Mouse (Mus musculus) neural tube, embryonic 15.5 days (tissue): ENCODE measurements around the gene Fam186b. TPM values are rescaled to one million over a fixed set of nuclear protein-coding genes. Genes with fewer than 3 reads are reported as not detected.

Experiments used
- ATAC-seq: fragments of 200-750 bp; cut with Nextera tagmentation; 2 replicates; pipeline ENCODE4 v1.8.0; 2017; ENCODE audit warnings: mild to moderate bottlenecking, moderate TSS enrichment, moderate library complexity; ENCODE audit not compliant: low FRiP score
- H3K27ac ChIP-seq: fragments of 300-500 bp; sonication (generic); replicated peaks from 2 replicates; pipeline ENCODE4 v1.5.1; 2015; ENCODE audit warnings: mild to moderate bottlenecking, inconsistent platforms
- H3K27me3 ChIP-seq: fragments of 300-500 bp; sonication (generic); replicated peaks from 2 replicates; pipeline ENCODE4 v1.6.1; 2015; ENCODE audit warnings: inconsistent platforms
- H3K36me3 ChIP-seq: fragments of 300-500 bp; sonication (generic); 2 replicates; pipeline ENCODE4 v1.6.1; 2015; ENCODE audit warnings: inconsistent platforms
- H3K4me1 ChIP-seq: fragments of 300-500 bp; sonication (generic); 2 replicates; pipeline ENCODE4 v1.6.1; 2015; ENCODE audit warnings: inconsistent platforms
- H3K4me2 ChIP-seq: fragments of 300-500 bp; sonication (generic); 2 replicates; pipeline ENCODE4 v1.6.1; 2015; ENCODE audit warnings: inconsistent platforms, mild to moderate bottlenecking, moderate library complexity
- H3K4me3 ChIP-seq: fragments of 300-500 bp; sonication (generic); replicated peaks from 2 replicates; pipeline ENCODE4 v1.5.1; 2015; ENCODE audit warnings: mild to moderate bottlenecking, inconsistent platforms
- H3K9ac ChIP-seq: fragments of 300-500 bp; sonication (generic); replicated peaks from 2 replicates; pipeline ENCODE4 v1.6.1; 2015; ENCODE audit warnings: mild to moderate bottlenecking, inconsistent platforms
- H3K9me3 ChIP-seq: fragments of 300-500 bp; sonication (generic); replicated peaks from 2 replicates; pipeline ENCODE4 v1.6.1; 2016; ENCODE audit warnings: inconsistent platforms
- WGBS: fragments of 180-500 bp; shearing (Covaris S2); methylation state at CpG from one replicate; pipeline ENCODE4 v1.1.7; 2015; ENCODE audit warnings: mixed read lengths; 5-methylcytosine and 5-hydroxymethylcytosine counted together
- polyA plus RNA-seq: library from polyadenylated mRNA; unstranded; fragments of >200 nt; fragmentation: Nextera tagmentation; extraction: Ambion mirVana; gene quantifications from 2 replicates; pipeline ENCODE4 v1.2.1, GENCODE M21; 2015

The Fam186b gene
- polyA plus RNA-seq, 1 experiment from 2014 or later: 0.73 TPM

GRCm38 (mm10) chr15:99238006-99238405, 57.7 kb downstream of the Fam186b start:
- 61% methylated on average over 11 of the region's 11 CpGs for WGBS

GRCm38 (mm10) chr15:99234326-99235010, 61.2 kb downstream of the Fam186b start:
- Histone ChIP-seq H3K4me2 (no peak overlapping the region), H3K9ac (no peak overlapping the region), H3K27me3 (peaks cover 32% of the 10 kb centered on the region), H3K4me3 (no peak overlapping the region), H3K4me1 (no peaks in the 10 kb centered on the region), H3K9me3 (no peaks in the 10 kb centered on the region), H3K36me3 (no peaks in the 10 kb centered on the region), H3K27ac (no peak overlapping the region)
- no peak for ATAC-seq
- 65% methylated on average over 12 of the region's 12 CpGs for WGBS

More at GRCm38 (mm10) chr15:99238006-99238405, 57.7 kb downstream of the Fam186b start:
- Histone ChIP-seq H3K4me1 (no peaks in the 10 kb centered on the region), H3K9me3 (no peaks in the 10 kb centered on the region), H3K9ac (no peak overlapping the region; the same call in 1 of the 2 replicates), H3K4me2 (no peak overlapping the region), H3K4me3 (no peak overlapping the region), H3K27me3 (peaks cover 12% of the 10 kb centered on the region), H3K27ac (no peak overlapping the region), H3K36me3 (peaks cover 18% of the 10 kb centered on the region)
- no peak for ATAC-seq

- H3K4me1 ChIP-seq: no peaks in the 10 kb centered on the region
- no peak for ATAC-seq
- 49% methylated on average over 17 of the region's 17 CpGs for WGBS
- H3K4me3 ChIP-seq: no peak overlapping the region
- no peak overlapping the region for H3K4me2 ChIP-seq
- no peaks in the 10 kb centered on the region for H3K36me3 ChIP-seq
- H3K9me3 ChIP-seq: no peaks in the 10 kb centered on the region
- no peak overlapping the region for H3K27ac ChIP-seq
- no peak overlapping the region for H3K9ac ChIP-seq
- H3K27me3 ChIP-seq: peaks cover 39% of the 10 kb centered on the region
Observed at GRCm38 (mm10) chr15:99233719-99234118, 62.0 kb downstream of the Fam186b start.

- Histone ChIP-seq H3K27ac (no peak overlapping the region), H3K9me3 (no peaks in the 10 kb centered on the region), H3K4me2 (no peak overlapping the region), H3K9ac (no peak overlapping the region), H3K36me3 (no peaks in the 10 kb centered on the region), H3K27me3 (peaks cover 56% of the 10 kb centered on the region), H3K4me3 (no peak overlapping the region), H3K4me1 (no peaks in the 10 kb centered on the region)
- 80% methylated on average over 10 of the region's 10 CpGs for WGBS
- no peak for ATAC-seq
Observed at GRCm38 (mm10) chr15:99231998-99232397, 63.7 kb downstream of the Fam186b start.

GRCm38 (mm10) chr15:99226090-99226489, 69.6 kb downstream of the Fam186b start:
- H3K4me2 ChIP-seq: peak overlapping the region; percentile 58; the same call in 1 of the 2 replicates

GRCm38 (mm10) chr15:99225081-99225810, 70.4 kb downstream of the Fam186b start:
- Histone ChIP-seq H3K27me3 (peaks cover 96% of the 10 kb centered on the region), H3K4me1 (peaks cover 34% of the 10 kb centered on the region), H3K27ac (no peak overlapping the region), H3K9me3 (no peaks in the 10 kb centered on the region), H3K4me3 (peak overlapping the region; percentile 38), H3K4me2 (peak overlapping the region; percentile 58), H3K36me3 (no peaks in the 10 kb centered on the region), H3K9ac (no peak overlapping the region)
- under 1% methylated on average over 22 of the region's 22 CpGs for WGBS
- ATAC-seq: no peak

More at GRCm38 (mm10) chr15:99226090-99226489, 69.6 kb downstream of the Fam186b start:
- peaks cover 92% of the 10 kb centered on the region for H3K27me3 ChIP-seq
- no peak overlapping the region for H3K27ac ChIP-seq
- no peaks in the 10 kb centered on the region for H3K9me3 ChIP-seq
- 19% methylated on average over 14 of the region's 14 CpGs for WGBS
- no peak overlapping the region for H3K9ac ChIP-seq
- peaks cover 34% of the 10 kb centered on the region for H3K4me1 ChIP-seq
- ATAC-seq: no peak; the same call in 1 of the 2 replicates
- no peak overlapping the region for H3K4me3 ChIP-seq
- H3K36me3 ChIP-seq: no peaks in the 10 kb centered on the region

GRCm38 (mm10) chr15:99224208-99224911, 71.3 kb downstream of the Fam186b start, which contains the start of gene Kcnh3:
Kcnh3 (plus strand) TSS chr15:99224861.
- ATAC-seq: no peak
- Histone ChIP-seq H3K27ac (no peak within 1 kb of the TSS), H3K36me3 (no peaks in the 10 kb centered on the region), H3K9ac (peak within 1 kb of the TSS; percentile 26), H3K4me3 (peak within 1 kb of the TSS; percentile 38), H3K4me1 (peaks cover 34% of the 10 kb centered on the region), H3K4me2 (peak within 1 kb of the TSS; percentile 58), H3K27me3 (peaks cover 98% of the 10 kb centered on the region), H3K9me3 (no peaks in the 10 kb centered on the region)
- 0% methylated on average over 39 of the region's 66 CpGs for WGBS

GRCm38 (mm10) chr15:99223585-99224207, 72.0 kb downstream of the Fam186b start:
- peak overlapping the region; percentile 58 for H3K4me2 ChIP-seq
- peak overlapping the region; percentile 26 for H3K9ac ChIP-seq
- 1% methylated on average over 30 of the region's 46 CpGs for WGBS
- H3K27me3 ChIP-seq: peaks cover 94% of the 10 kb centered on the region
- no peak overlapping the region for H3K27ac ChIP-seq
- peak overlapping the region; percentile 38 for H3K4me3 ChIP-seq
- H3K9me3 ChIP-seq: no peaks in the 10 kb centered on the region
- no peaks in the 10 kb centered on the region for H3K36me3 ChIP-seq
- ATAC-seq: no peak
- peaks cover 34% of the 10 kb centered on the region for H3K4me1 ChIP-seq

GRCm38 (mm10) chr15:99222794-99223584, 72.7 kb downstream of the Fam186b start:
- Histone ChIP-seq H3K36me3 (no peaks in the 10 kb centered on the region), H3K4me1 (peaks cover 34% of the 10 kb centered on the region), H3K4me2 (peak overlapping the region; percentile 58), H3K9me3 (no peaks in the 10 kb centered on the region), H3K4me3 (peak overlapping the region; percentile 38), H3K27ac (no peak overlapping the region), H3K27me3 (peaks cover 87% of the 10 kb centered on the region), H3K9ac (peak overlapping the region; percentile 26; the same call in 1 of the 2 replicates)
- ATAC-seq: no peak
- 2% methylated on average over 18 of the region's 18 CpGs for WGBS

GRCm38 (mm10) chr15:99221315-99221952, 74.3 kb downstream of the Fam186b start:
- 15% methylated on average over 8 of the region's 8 CpGs for WGBS
- Histone ChIP-seq H3K27ac (no peak overlapping the region), H3K36me3 (no peaks in the 10 kb centered on the region), H3K4me1 (peaks cover 34% of the 10 kb centered on the region), H3K9me3 (no peaks in the 10 kb centered on the region), H3K4me3 (no peak overlapping the region), H3K9ac (no peak overlapping the region), H3K4me2 (no peak overlapping the region), H3K27me3 (peaks cover 76% of the 10 kb centered on the region)
- no peak for ATAC-seq
